Mouse (Mus musculus) stomach, postnatal 0 days (tissue): ENCODE measurements at regions not wholly inside any gene's neighbourhood (a gene's known extent, or its start where the extent isn't known, plus 50 kb on each side); places are given as distances from the start of the nearest gene placed in this dataset.

Experiments used
- CTCF ChIP-seq: IDR thresholded peaks from 2 replicates; pipeline ENCODE4 v1.5.1; 2016; ENCODE audit warnings: antibody characterized with exemption, low read depth, mild to moderate bottlenecking, moderate library complexity
- EP300 ChIP-seq: optimal IDR thresholded peaks from 2 replicates; pipeline ENCODE3; 2016; ENCODE audit warnings: antibody characterized with exemption

DNA sequence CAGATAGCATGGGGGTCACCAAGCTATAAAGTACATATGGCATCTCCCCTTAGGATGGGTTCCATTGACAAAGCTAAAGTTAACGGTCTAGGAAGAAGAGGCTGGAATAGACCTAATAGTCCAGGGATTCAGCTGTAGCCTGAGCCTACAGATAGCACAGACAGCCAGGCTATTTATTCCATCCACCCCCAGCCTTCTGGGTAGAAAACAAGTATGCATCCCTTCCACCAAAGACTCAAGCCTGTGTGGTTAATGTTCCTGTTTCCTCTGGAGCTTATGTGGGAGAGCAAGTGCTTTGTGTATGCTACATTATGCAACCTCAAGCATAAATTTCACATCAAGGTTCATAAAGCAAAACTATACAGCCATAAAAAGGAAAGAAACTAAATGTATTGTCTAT, 955.8 kb downstream of the Basp1 start:
- TF ChIP-seq EP300 = no peak
- no peak for TF ChIP-seq CTCF
